Mouse (Mus musculus) midbrain, embryonic 13.5 days (tissue): Measurements from ENCODE around the gene Uso1. TPM values are rescaled to one million over a fixed set of nuclear protein-coding genes. Genes with fewer than 3 reads are reported as not detected.
A peak's percentile ranks its signal among the peaks of the same experiment; 100 is the strongest.
"Not testable (repeated sequence)": the region's sequence is repeated elsewhere in the genome, so short reads cannot be mapped to it uniquely, and the experiment has no call there.

Experiments used
- ATAC-seq: fragments of 200-750 bp; cut with Nextera tagmentation; 2 replicates; pipeline ENCODE4 v1.8.0; 2017; ENCODE audit warnings: mild to moderate bottlenecking, moderate TSS enrichment, moderate library complexity
- H3K27ac ChIP-seq: fragments of 300-500 bp; sonication (generic); 2 replicates; pipeline ENCODE4 v1.5.1; 2015; ENCODE audit warnings: inconsistent platforms, mild to moderate bottlenecking, moderate library complexity
- H3K27me3 ChIP-seq: fragments of 300-500 bp; sonication (generic); 2 replicates; pipeline ENCODE4 v1.6.1; 2015; ENCODE audit warnings: mild to moderate bottlenecking, inconsistent platforms
- H3K36me3 ChIP-seq: fragments of 300-500 bp; sonication (generic); 2 replicates; pipeline ENCODE4 v1.6.1; 2015; ENCODE audit warnings: mild to moderate bottlenecking, inconsistent platforms
- H3K4me1 ChIP-seq: fragments of 300-500 bp; sonication (generic); replicated peaks from 2 replicates; pipeline ENCODE4 v1.6.1; 2015; ENCODE audit warnings: inconsistent platforms
- H3K4me2 ChIP-seq: fragments of 300-500 bp; sonication (generic); replicated peaks from 2 replicates; pipeline ENCODE4 v1.6.1; 2015; ENCODE audit warnings: moderate library complexity, mild to moderate bottlenecking, inconsistent platforms
- H3K4me3 ChIP-seq: fragments of 300-500 bp; sonication (generic); replicated peaks from 2 replicates; pipeline ENCODE4 v1.5.1; 2015; ENCODE audit warnings: mild to moderate bottlenecking, inconsistent platforms
- H3K9ac ChIP-seq: fragments of 300-500 bp; sonication (generic); replicated peaks from 2 replicates; pipeline ENCODE4 v1.6.1; 2015; ENCODE audit warnings: mild to moderate bottlenecking, inconsistent platforms
- H3K9me3 ChIP-seq: fragments of 300-500 bp; sonication (generic); 2 replicates; pipeline ENCODE4 v1.6.1; 2016; ENCODE audit warnings: mild to moderate bottlenecking, inconsistent platforms
- WGBS: fragments of 180-500 bp; shearing (Covaris S2); methylation state at CpG from one replicate; pipeline ENCODE4 v1.1.7; 2015; 5-methylcytosine and 5-hydroxymethylcytosine counted together
- polyA plus RNA-seq: library from polyadenylated mRNA; unstranded; fragments of >200 nt; fragmentation: Nextera tagmentation; extraction: Ambion mirVana; gene quantifications from 2 replicates; pipeline ENCODE4 v1.2.1, GENCODE M21; 2015

The Uso1 gene
- polyA plus RNA-seq, 1 experiment from 2014 or later: 50.3 TPM

- 81% methylated on average over 1 of the region's 1 CpGs for WGBS
- no peak overlapping the region for H3K4me3 ChIP-seq
- peaks cover 38% of the 10 kb centered on the region for H3K36me3 ChIP-seq
- no peaks in the 10 kb centered on the region for H3K9me3 ChIP-seq
- no peaks in the 10 kb centered on the region for H3K27me3 ChIP-seq
- no peak overlapping the region for H3K9ac ChIP-seq
- peak; percentile 32; the same call in 1 of the 2 replicates for ATAC-seq
- peaks cover 7% of the 10 kb centered on the region; the same call in 1 of the 2 replicates for H3K4me1 ChIP-seq
- H3K4me2 ChIP-seq: no peak overlapping the region
- H3K27ac ChIP-seq: no peak overlapping the region
Observed at GRCm38 (mm10) chr5:92129321-92129768, 8.4 kb upstream of the Uso1 start.

- Histone ChIP-seq H3K27ac (no peak overlapping the region), H3K4me2 (no peak overlapping the region), H3K9me3 (no peaks in the 10 kb centered on the region), H3K27me3 (no peaks in the 10 kb centered on the region), H3K4me3 (no peak overlapping the region), H3K36me3 (peaks cover 32% of the 10 kb centered on the region), H3K9ac (no peak overlapping the region), H3K4me1 (peaks cover 8% of the 10 kb centered on the region)
- WGBS: 87% methylated on average over 6 of the region's 6 CpGs
- no peak for ATAC-seq
Observed at GRCm38 (mm10) chr5:92130040-92130682, 7.6 kb upstream of the Uso1 start.

GRCm38 (mm10) chr5:92132127-92132526, 5.6 kb upstream of the Uso1 start:
- no peak overlapping the region for H3K4me3 ChIP-seq
- no peak overlapping the region for H3K4me2 ChIP-seq
- 100% methylated on average over 4 of the region's 4 CpGs for WGBS
- peaks cover 27% of the 10 kb centered on the region for H3K4me1 ChIP-seq
- H3K9ac ChIP-seq: no peak overlapping the region
- H3K27ac ChIP-seq: no peak overlapping the region
- no peak for ATAC-seq
- no peaks in the 10 kb centered on the region for H3K9me3 ChIP-seq
- peaks cover 24% of the 10 kb centered on the region for H3K36me3 ChIP-seq
- H3K27me3 ChIP-seq: no peaks in the 10 kb centered on the region

- Histone ChIP-seq H3K36me3 (peaks cover 24% of the 10 kb centered on the region), H3K4me1 (peaks cover 27% of the 10 kb centered on the region)
- not testable (repeated sequence) for H3K4me3 ChIP-seq, H3K9me3 ChIP-seq, H3K27ac ChIP-seq, H3K27me3 ChIP-seq, ATAC-seq, H3K9ac ChIP-seq, H3K4me2 ChIP-seq
- WGBS: 71% methylated on average over 4 of the region's 4 CpGs
Observed at GRCm38 (mm10) chr5:92133006-92133405, 4.7 kb upstream of the Uso1 start.

GRCm38 (mm10) chr5:92134934-92135333, 2.8 kb upstream of the Uso1 start:
- no peaks in the 10 kb centered on the region for H3K9me3 ChIP-seq
- H3K36me3 ChIP-seq: peaks cover 24% of the 10 kb centered on the region
- H3K27me3 ChIP-seq: no peaks in the 10 kb centered on the region
- H3K27ac ChIP-seq: no peak overlapping the region
- no peak overlapping the region for H3K4me3 ChIP-seq
- ATAC-seq: no peak
- no peak overlapping the region for H3K4me2 ChIP-seq
- WGBS: 85% methylated on average over 3 of the region's 3 CpGs
- H3K4me1 ChIP-seq: peaks cover 37% of the 10 kb centered on the region
- H3K9ac ChIP-seq: no peak overlapping the region

- peak overlapping the region; percentile 84 for H3K27ac ChIP-seq
- H3K4me3 ChIP-seq: peak overlapping the region; percentile 84
- no peak for ATAC-seq
- 61% methylated on average over 9 of the region's 9 CpGs for WGBS
- peaks cover 16% of the 10 kb centered on the region for H3K36me3 ChIP-seq
- peak overlapping the region; percentile 89 for H3K9ac ChIP-seq
- no peaks in the 10 kb centered on the region for H3K27me3 ChIP-seq
- peaks cover 38% of the 10 kb centered on the region for H3K4me1 ChIP-seq
- H3K4me2 ChIP-seq: peak overlapping the region; percentile 73
- H3K9me3 ChIP-seq: no peaks in the 10 kb centered on the region
Observed at GRCm38 (mm10) chr5:92136536-92137238, 1.1 kb upstream of the Uso1 start.

- Histone ChIP-seq H3K27ac (peak overlapping the region; percentile 86), H3K4me3 (peak overlapping the region; percentile 84), H3K4me1 (peaks cover 38% of the 10 kb centered on the region), H3K4me2 (peak overlapping the region; percentile 73), H3K36me3 (peaks cover 3% of the 10 kb centered on the region; the same call in 1 of the 2 replicates), H3K27me3 (no peaks in the 10 kb centered on the region), H3K9ac (peak overlapping the region; percentile 89), H3K9me3 (no peaks in the 10 kb centered on the region)
- WGBS: under 1% methylated on average over 35 of the region's 43 CpGs
- peak; percentile 88 for ATAC-seq
Observed at GRCm38 (mm10) chr5:92138093-92138621, 419 bp downstream of the Uso1 start.

- H3K27ac ChIP-seq: no peak overlapping the region
- H3K27me3 ChIP-seq: no peaks in the 10 kb centered on the region
- peak overlapping the region; percentile 84 for H3K4me3 ChIP-seq
- peak overlapping the region; percentile 73 for H3K4me2 ChIP-seq
- H3K4me1 ChIP-seq: peaks cover 38% of the 10 kb centered on the region
- H3K9ac ChIP-seq: peak overlapping the region; percentile 21
- no peaks in the 10 kb centered on the region for H3K9me3 ChIP-seq
- no peaks in the 10 kb centered on the region for H3K36me3 ChIP-seq
- WGBS: 22% methylated on average over 1 of the region's 1 CpGs
- ATAC-seq: no peak
Observed at GRCm38 (mm10) chr5:92139191-92139590, 1.5 kb downstream of the Uso1 start.

GRCm38 (mm10) chr5:92141696-92142095, 4.0 kb downstream of the Uso1 start:
- WGBS: 89% methylated on average over 5 of the region's 5 CpGs

GRCm38 (mm10) chr5:92142481-92142880, 4.7 kb downstream of the Uso1 start:
- H3K4me2 ChIP-seq: no peak overlapping the region
- no peaks in the 10 kb centered on the region for H3K27me3 ChIP-seq
- peaks cover 17% of the 10 kb centered on the region for H3K4me1 ChIP-seq
- H3K27ac ChIP-seq: no peak overlapping the region
- WGBS: 90% methylated on average over 3 of the region's 3 CpGs
- no peak for ATAC-seq
- H3K9ac ChIP-seq: no peak overlapping the region
- H3K9me3 ChIP-seq: no peaks in the 10 kb centered on the region
- H3K36me3 ChIP-seq: no peaks in the 10 kb centered on the region
- no peak overlapping the region for H3K4me3 ChIP-seq

More at GRCm38 (mm10) chr5:92141696-92142095, 4.0 kb downstream of the Uso1 start:
- no peaks in the 10 kb centered on the region for H3K36me3 ChIP-seq
- no peak overlapping the region for H3K27ac ChIP-seq
- H3K4me2 ChIP-seq: no peak overlapping the region
- no peaks in the 10 kb centered on the region for H3K9me3 ChIP-seq
- H3K4me1 ChIP-seq: peaks cover 21% of the 10 kb centered on the region
- H3K9ac ChIP-seq: no peak overlapping the region
- H3K27me3 ChIP-seq: no peaks in the 10 kb centered on the region
- no peak for ATAC-seq
- no peak overlapping the region for H3K4me3 ChIP-seq

GRCm38 (mm10) chr5:92143665-92144064, 5.9 kb downstream of the Uso1 start:
- Histone ChIP-seq H3K4me2 (no peak overlapping the region), H3K36me3 (no peaks in the 10 kb centered on the region), H3K9ac (no peak overlapping the region), H3K4me1 (peaks cover 13% of the 10 kb centered on the region), H3K27ac (no peak overlapping the region), H3K4me3 (no peak overlapping the region), H3K9me3 (no peaks in the 10 kb centered on the region), H3K27me3 (no peaks in the 10 kb centered on the region)
- ATAC-seq: no peak
- 97% methylated on average over 6 of the region's 6 CpGs for WGBS

GRCm38 (mm10) chr5:92144954-92145708, 7.4 kb downstream of the Uso1 start:
- Histone ChIP-seq H3K9me3 (no peaks in the 10 kb centered on the region), H3K4me2 (no peak overlapping the region), H3K27me3 (no peaks in the 10 kb centered on the region), H3K9ac (no peak overlapping the region), H3K27ac (no peak overlapping the region), H3K4me3 (no peak overlapping the region), H3K4me1 (no peaks in the 10 kb centered on the region), H3K36me3 (no peaks in the 10 kb centered on the region)
- ATAC-seq: no peak
- WGBS: 89% methylated on average over 7 of the region's 7 CpGs
